Mouse (Mus musculus): ENCODE results near the gene Ascc2. TPM values are rescaled to one million over a fixed set of nuclear protein-coding genes. Genes with fewer than 3 reads are reported as not detected.

Gene Ascc2
- polyA plus RNA-seq, 1 experiment from 2014 or later, result 32.0 TPM

GRCm38 (mm10) chr11:4602691-4603441, 34.7 kb upstream of the Ascc2 start:
- Histone ChIP-seq H3K4me1 (ENCODE audit: control insufficient read depth, insufficient read depth, low read length) (peaks cover 13% of the 10 kb centered on the region), H3K9me3 (ENCODE audit: control insufficient read depth, low read length) (no peaks in the 10 kb centered on the region), H3K4me2 (ENCODE audit: low read depth, low read length) (no peak overlapping the region), H3K36me3 (ENCODE audit: control insufficient read depth, insufficient read depth, low read length) (no peaks in the 10 kb centered on the region), H3K4me3 (ENCODE audit: low read length) (no peak overlapping the region), H3K27me3 (replicated peaks; ENCODE audit: control insufficient read depth, insufficient read depth, low read length) (no peaks in the 10 kb centered on the region), H3K27ac (ENCODE audit: low read length) (no peak overlapping the region), H3K9ac (ENCODE audit: low read depth, low read length) (no peak overlapping the region)
- 24% methylated on average over 12 of the region's 12 CpGs for WGBS
- ATAC-seq, result peak; percentile 63

- no peak overlapping the region for H3K4me3 ChIP-seq (ENCODE audit: low read length)
- no peak overlapping the region for H3K9ac ChIP-seq (ENCODE audit: low read depth, low read length)
- no peak overlapping the region for H3K4me2 ChIP-seq (ENCODE audit: low read depth, low read length)
- no peaks in the 10 kb centered on the region for H3K9me3 ChIP-seq (ENCODE audit: control insufficient read depth, low read length)
- no peaks in the 10 kb centered on the region for H3K36me3 ChIP-seq (ENCODE audit: control insufficient read depth, insufficient read depth, low read length)
- peak; percentile 60; the same call in 1 of the 2 replicates for ATAC-seq
- WGBS, result 14% methylated on average over 6 of the region's 6 CpGs
- H3K27me3 ChIP-seq (replicated peaks; ENCODE audit: control insufficient read depth, insufficient read depth, low read length), result no peaks in the 10 kb centered on the region
- no peak overlapping the region for H3K27ac ChIP-seq (ENCODE audit: low read length)
- peaks cover 13% of the 10 kb centered on the region for H3K4me1 ChIP-seq (ENCODE audit: control insufficient read depth, insufficient read depth, low read length)
These were observed 33.1 kb upstream of the Ascc2 start for GRCm38 (mm10) chr11:4604441-4604840.

GRCm38 (mm10) chr11:4605414-4605813, 32.1 kb upstream of the Ascc2 start:
- Histone ChIP-seq H3K27me3 (replicated peaks; ENCODE audit: control insufficient read depth, insufficient read depth, low read length) (no peaks in the 10 kb centered on the region), H3K4me2 (ENCODE audit: low read depth, low read length) (no peak overlapping the region), H3K9me3 (ENCODE audit: control insufficient read depth, low read length) (no peaks in the 10 kb centered on the region), H3K9ac (ENCODE audit: low read depth, low read length) (no peak overlapping the region), H3K4me3 (ENCODE audit: low read length) (no peak overlapping the region), H3K27ac (ENCODE audit: low read length) (no peak overlapping the region), H3K36me3 (ENCODE audit: control insufficient read depth, insufficient read depth, low read length) (no peaks in the 10 kb centered on the region), H3K4me1 (ENCODE audit: control insufficient read depth, insufficient read depth, low read length) (peaks cover 13% of the 10 kb centered on the region)
- 48% methylated on average over 7 of the region's 7 CpGs for WGBS
- ATAC-seq, result no peak

- no peak for ATAC-seq
- Histone ChIP-seq H3K9me3 (ENCODE audit: control insufficient read depth, low read length) (no peaks in the 10 kb centered on the region), H3K36me3 (ENCODE audit: control insufficient read depth, insufficient read depth, low read length) (no peaks in the 10 kb centered on the region), H3K4me1 (ENCODE audit: control insufficient read depth, insufficient read depth, low read length) (peaks cover 13% of the 10 kb centered on the region), H3K4me3 (ENCODE audit: low read length) (no peak overlapping the region), H3K27ac (ENCODE audit: low read length) (no peak overlapping the region), H3K4me2 (ENCODE audit: low read depth, low read length) (no peak overlapping the region), H3K9ac (ENCODE audit: low read depth, low read length) (no peak overlapping the region), H3K27me3 (replicated peaks; ENCODE audit: control insufficient read depth, insufficient read depth, low read length) (no peaks in the 10 kb centered on the region)
- WGBS, result 69% methylated on average over 1 of the region's 1 CpGs
These were observed 31.0 kb upstream of the Ascc2 start for GRCm38 (mm10) chr11:4606541-4606940.

- Histone ChIP-seq H3K4me2 (ENCODE audit: low read depth, low read length) (no peak overlapping the region), H3K9ac (ENCODE audit: low read depth, low read length) (no peak overlapping the region), H3K4me3 (ENCODE audit: low read length) (no peak overlapping the region), H3K36me3 (ENCODE audit: control insufficient read depth, insufficient read depth, low read length) (no peaks in the 10 kb centered on the region), H3K27me3 (replicated peaks; ENCODE audit: control insufficient read depth, insufficient read depth, low read length) (no peaks in the 10 kb centered on the region), H3K27ac (ENCODE audit: low read length) (no peak overlapping the region), H3K9me3 (ENCODE audit: control insufficient read depth, low read length) (no peaks in the 10 kb centered on the region), H3K4me1 (ENCODE audit: control insufficient read depth, insufficient read depth, low read length) (no peaks in the 10 kb centered on the region)
- ATAC-seq, result no peak
- WGBS, result 75% methylated on average over 2 of the region's 2 CpGs
These were observed 25.6 kb upstream of the Ascc2 start for GRCm38 (mm10) chr11:4611904-4612303.

GRCm38 (mm10) chr11:4620017-4620485, 17.5 kb upstream of the Ascc2 start, which contains the start of gene Gm11032:
Gene Gm11032, plus strand, starts transcription at chr11:4620067.
- Histone ChIP-seq H3K9ac (ENCODE audit: low read depth, low read length) (no peak within 1 kb of the TSS), H3K4me3 (ENCODE audit: low read length) (no peak within 1 kb of the TSS), H3K36me3 (ENCODE audit: control insufficient read depth, insufficient read depth, low read length) (no peaks in the 10 kb centered on the region), H3K9me3 (ENCODE audit: control insufficient read depth, low read length) (no peaks in the 10 kb centered on the region), H3K27ac (ENCODE audit: low read length) (no peak within 1 kb of the TSS), H3K27me3 (replicated peaks; ENCODE audit: control insufficient read depth, insufficient read depth, low read length) (no peaks in the 10 kb centered on the region), H3K4me1 (ENCODE audit: control insufficient read depth, insufficient read depth, low read length) (no peaks in the 10 kb centered on the region), H3K4me2 (ENCODE audit: low read depth, low read length) (no peak within 1 kb of the TSS)
- 77% methylated on average over 16 of the region's 16 CpGs for WGBS
- ATAC-seq, result no peak

- H3K4me3 ChIP-seq (ENCODE audit: low read length), result no peak overlapping the region
- H3K4me1 ChIP-seq (ENCODE audit: control insufficient read depth, insufficient read depth, low read length), result no peaks in the 10 kb centered on the region
- H3K9me3 ChIP-seq (ENCODE audit: control insufficient read depth, low read length), result no peaks in the 10 kb centered on the region
- no peak for ATAC-seq
- no peak overlapping the region for H3K4me2 ChIP-seq (ENCODE audit: low read depth, low read length)
- H3K36me3 ChIP-seq (ENCODE audit: control insufficient read depth, insufficient read depth, low read length), result no peaks in the 10 kb centered on the region
- 54% methylated on average over 13 of the region's 13 CpGs for WGBS
- no peaks in the 10 kb centered on the region for H3K27me3 ChIP-seq (replicated peaks; ENCODE audit: control insufficient read depth, insufficient read depth, low read length)
- no peak overlapping the region for H3K27ac ChIP-seq (ENCODE audit: low read length)
- H3K9ac ChIP-seq (ENCODE audit: low read depth, low read length), result no peak overlapping the region
These were observed 16.9 kb upstream of the Ascc2 start for GRCm38 (mm10) chr11:4620501-4621108.

- no peak overlapping the region for H3K9ac ChIP-seq (ENCODE audit: low read depth, low read length)
- H3K4me1 ChIP-seq (ENCODE audit: control insufficient read depth, insufficient read depth, low read length), result no peaks in the 10 kb centered on the region
- no peak overlapping the region for H3K27ac ChIP-seq (ENCODE audit: low read length)
- H3K9me3 ChIP-seq (ENCODE audit: control insufficient read depth, low read length), result no peaks in the 10 kb centered on the region
- H3K36me3 ChIP-seq (ENCODE audit: control insufficient read depth, insufficient read depth, low read length), result no peaks in the 10 kb centered on the region
- H3K27me3 ChIP-seq (replicated peaks; ENCODE audit: control insufficient read depth, insufficient read depth, low read length), result no peaks in the 10 kb centered on the region
- no peak for ATAC-seq
- no peak overlapping the region for H3K4me3 ChIP-seq (ENCODE audit: low read length)
- 67% methylated on average over 4 of the region's 4 CpGs for WGBS
- no peak overlapping the region for H3K4me2 ChIP-seq (ENCODE audit: low read depth, low read length)
These were observed 15.7 kb upstream of the Ascc2 start for GRCm38 (mm10) chr11:4621866-4622265.

GRCm38 (mm10) chr11:4622442-4622986, 15.0 kb upstream of the Ascc2 start:
- Histone ChIP-seq H3K36me3 (ENCODE audit: control insufficient read depth, insufficient read depth, low read length) (no peaks in the 10 kb centered on the region), H3K9me3 (ENCODE audit: control insufficient read depth, low read length) (no peaks in the 10 kb centered on the region), H3K9ac (ENCODE audit: low read depth, low read length) (no peak overlapping the region), H3K4me2 (ENCODE audit: low read depth, low read length) (no peak overlapping the region), H3K27ac (ENCODE audit: low read length) (no peak overlapping the region), H3K27me3 (replicated peaks; ENCODE audit: control insufficient read depth, insufficient read depth, low read length) (no peaks in the 10 kb centered on the region), H3K4me1 (ENCODE audit: control insufficient read depth, insufficient read depth, low read length) (no peaks in the 10 kb centered on the region), H3K4me3 (ENCODE audit: low read length) (no peak overlapping the region)
- no peak for ATAC-seq
- 67% methylated on average over 7 of the region's 7 CpGs for WGBS
